In the genomic region with DNA sequence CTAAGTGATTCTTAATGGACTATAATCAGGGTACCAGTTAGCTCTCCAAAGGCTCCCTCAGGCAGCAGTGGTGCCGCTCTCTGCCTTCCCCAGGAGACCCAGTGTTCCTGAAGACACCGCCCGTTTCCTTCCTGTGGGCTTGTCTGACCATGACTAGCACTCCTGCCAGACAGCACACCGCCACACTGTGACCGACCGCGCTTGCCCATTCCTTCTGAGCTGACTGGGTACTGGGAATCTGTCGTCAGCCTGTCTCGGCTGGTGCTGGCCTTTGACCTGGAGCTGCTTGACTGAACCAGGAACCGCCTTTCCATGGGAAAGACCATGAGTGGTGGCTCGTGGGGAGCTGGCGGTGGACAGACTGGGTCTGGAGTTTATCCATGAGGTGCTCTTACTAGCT, we compare ENCODE assay signal across 16 mouse cellular contexts. TPM values are rescaled to one million over a fixed set of nuclear protein-coding genes. Genes with fewer than 3 reads are reported as not detected.
DNase-seq lines count a peak whose midpoint lies in the region; ATAC-seq lines count a peak whose summit lies in the region.
"Had no signal": no experiment of that assay in that cellular context is flagged by ENCODE, and none has a peak within 500 bp of the region (broad histone marks: within the 10 kb centered on the region; RNA-seq: fewer than 3 reads in every experiment).

No protein-coding gene starts in this region.

- H3K4me2 ChIP-seq in heart, embryonic 15.5 days = no peak overlapping the region
- no peak overlapping the region for H3K4me2 ChIP-seq in hindbrain, embryonic 11.5 days (replicated peaks; ENCODE audit: low read depth, low read length)
- H3K4me2 ChIP-seq: forebrain, embryonic 13.5 days; liver, embryonic 12.5 days; midbrain, embryonic 13.5 days; neural tube, embryonic 13.5 days had no signal

- peaks cover 74% of the 10 kb centered on the region for H3K4me1 ChIP-seq in megakaryocyte, embryonic 14.5 days
- H3K4me1 ChIP-seq in heart, embryonic 15.5 days (replicated peaks) = peaks cover 12% of the 10 kb centered on the region
- no peaks in the 10 kb centered on the region for H3K4me1 ChIP-seq in midbrain, embryonic 10.5 days
- no peaks in the 10 kb centered on the region for H3K4me1 ChIP-seq in hindbrain, embryonic 11.5 days (replicated peaks; ENCODE audit: control insufficient read depth, insufficient read depth, low read length)
- H3K4me1 ChIP-seq: forebrain, embryonic 13.5 days; liver, embryonic 12.5 days; midbrain, embryonic 13.5 days; neural tube, embryonic 13.5 days had no signal

- no peaks in the 10 kb centered on the region for H3K27me3 ChIP-seq in megakaryocyte, embryonic 14.5 days (replicated peaks)
- no peaks in the 10 kb centered on the region for H3K27me3 ChIP-seq in heart, embryonic 15.5 days
- H3K27me3 ChIP-seq in midbrain, embryonic 10.5 days (ENCODE audit: low read depth, poor library complexity, severe bottlenecking) = no peaks in the 10 kb centered on the region
- no peaks in the 10 kb centered on the region for H3K27me3 ChIP-seq in hindbrain, embryonic 11.5 days (ENCODE audit: control insufficient read depth, insufficient read depth, low read length)
- H3K27me3 ChIP-seq: CH12.LX; forebrain, embryonic 13.5 days; liver, embryonic 12.5 days; midbrain, embryonic 13.5 days; neural tube, embryonic 13.5 days had no signal

- WGBS in heart, embryonic 15.5 days = 62% methylated on average over 12 of the region's 12 CpGs
- WGBS in midbrain, embryonic 10.5 days = 75% methylated on average over 12 of the region's 12 CpGs
- WGBS in hindbrain, embryonic 11.5 days = 56% methylated on average over 12 of the region's 12 CpGs

- ATAC-seq in megakaryocyte, adult 5-6 weeks (ENCODE audit: poor library complexity, severe bottlenecking) = no peak
- 0 out of 2 replicates have a peak, but pooled peaks have one; percentile 37 for ATAC-seq in heart, embryonic 15.5 days (replicated peaks; ENCODE audit: insufficient number of reproducible peaks, insufficient read depth, low FRiP score, low read depth)
- no peak for ATAC-seq in activated CD4-positive, CD25-positive, alpha-beta regulatory T cell, adult 4 months
- no peak for ATAC-seq in hindbrain, embryonic 11.5 days (ENCODE audit: low FRiP score)
- ATAC-seq: forebrain, embryonic 13.5 days; hindbrain, postnatal 0 days; liver, embryonic 12.5 days; midbrain, embryonic 13.5 days had no signal

- H3K9me3 ChIP-seq in megakaryocyte, embryonic 14.5 days = no peaks in the 10 kb centered on the region
- H3K9me3 ChIP-seq in heart, embryonic 15.5 days (replicated peaks) = no peaks in the 10 kb centered on the region
- H3K9me3 ChIP-seq in midbrain, embryonic 10.5 days (replicated peaks) = no peaks in the 10 kb centered on the region
- H3K9me3 ChIP-seq in hindbrain, embryonic 11.5 days (ENCODE audit: control insufficient read depth, low read length) = no peaks in the 10 kb centered on the region
- H3K9me3 ChIP-seq: forebrain, embryonic 13.5 days; liver, embryonic 12.5 days; midbrain, embryonic 13.5 days; neural tube, embryonic 13.5 days had no signal

- H3K36me3 ChIP-seq in megakaryocyte, embryonic 14.5 days (replicated peaks; ENCODE audit: low read length) = peaks cover 93% of the 10 kb centered on the region
- peaks cover 70% of the 10 kb centered on the region for H3K36me3 ChIP-seq in heart, embryonic 15.5 days
- peaks cover 86% of the 10 kb centered on the region for H3K36me3 ChIP-seq in midbrain, embryonic 10.5 days
- H3K36me3 ChIP-seq in hindbrain, embryonic 11.5 days (ENCODE audit: control insufficient read depth, insufficient read depth, low read length) = peaks cover 24% of the 10 kb centered on the region

- no peak overlapping the region for H3K27ac ChIP-seq in heart, embryonic 15.5 days
- H3K27ac ChIP-seq in midbrain, embryonic 10.5 days (replicated peaks) = no peak overlapping the region
- no peak overlapping the region for H3K27ac ChIP-seq in hindbrain, embryonic 11.5 days (ENCODE audit: low read depth, low read length)
- H3K27ac ChIP-seq: forebrain, embryonic 13.5 days; gastrocnemius, adult 2 months; hindbrain, postnatal 0 days; liver, embryonic 12.5 days; midbrain, embryonic 13.5 days; neural tube, embryonic 13.5 days had no signal

- H3K9ac ChIP-seq in heart, embryonic 15.5 days = no peak overlapping the region
- H3K9ac ChIP-seq in hindbrain, embryonic 11.5 days (ENCODE audit: low read depth, low read length) = no peak overlapping the region
- H3K9ac ChIP-seq: forebrain, embryonic 13.5 days; liver, embryonic 12.5 days; midbrain, embryonic 13.5 days; neural tube, embryonic 13.5 days had no signal

- peak; percentile 71 for DNase-seq in kidney, postnatal 14 days
- DNase-seq in midbrain, embryonic 10.5 days (ENCODE audit: low spot score) = no peak
- no peak for DNase-seq in layer of hippocampus, adult 9-11 months
- DNase-seq in hindbrain, embryonic 11.5 days (ENCODE audit: low spot score) = no peak
- DNase-seq: layer of hippocampus, postnatal 36 days had no signal

- peak overlapping the region; percentile 74 for H3K4me3 ChIP-seq in megakaryocyte, embryonic 14.5 days (replicated peaks)
- no peak overlapping the region for H3K4me3 ChIP-seq in heart, embryonic 15.5 days
- H3K4me3 ChIP-seq in midbrain, embryonic 10.5 days = no peak overlapping the region
- H3K4me3 ChIP-seq in hindbrain, embryonic 11.5 days (ENCODE audit: low read depth, low read length) = no peak overlapping the region
- H3K4me3 ChIP-seq: forebrain, embryonic 13.5 days; gastrocnemius, adult 2 months; liver, embryonic 12.5 days; midbrain, embryonic 13.5 days; neural tube, embryonic 13.5 days had no signal

RNA-seq across cellular contexts. Expression of gene Nup50, which starts 16.9 kb away (rescaled TPM):
- polyA plus RNA-seq in megakaryocyte, embryonic 14.5 days (2012; ENCODE audit: insufficient read depth, low replicate concordance) = 4.6 and 10.5 TPM in 2 replicates
- total RNA-seq in megakaryocyte, adult 5-6 weeks (2015) = 29.8 and 32.3 TPM in 2 replicates
- 74.2 and 78.5 TPM in 2 replicates for total RNA-seq in megakaryocyte, adult 5-6 weeks (2017)
- 16.4 and 19.1 TPM in 2 replicates for polyA plus RNA-seq in heart, embryonic 15.5 days (2015; fragmentation: Nextera tagmentation; extraction: Ambion mirVana)
- polyA plus RNA-seq in midbrain, embryonic 10.5 days (2016; fragmentation: Nextera tagmentation; extraction: Ambion mirVana) = 70.5 and 70.7 TPM in 2 replicates
- polyA plus RNA-seq in activated CD4-positive, CD25-positive, alpha-beta regulatory T cell, adult 4 months (2017; shearing (Covaris generic)) = 10 to 100 TPM; 22.9 to 24.2 TPM
- 63.3 and 65.0 TPM in 2 replicates for polyA plus RNA-seq in hindbrain, embryonic 11.5 days (2014; fragmentation: Nextera tagmentation; extraction: Ambion mirVana)

RNA-seq across cellular contexts. Expression of gene Gm29666, which starts 20.3 kb away (rescaled TPM):
- polyA plus RNA-seq in megakaryocyte, embryonic 14.5 days (2012; ENCODE audit: insufficient read depth, low replicate concordance) = 0.04 TPM in 1 of 2 replicates, not detected in the other
- total RNA-seq in megakaryocyte, adult 5-6 weeks (2015) = 0.02 and 0.36 TPM in 2 replicates
- total RNA-seq in megakaryocyte, adult 5-6 weeks (2017) = 0.08 and 0.29 TPM in 2 replicates
- polyA plus RNA-seq in heart, embryonic 15.5 days (2015; fragmentation: Nextera tagmentation; extraction: Ambion mirVana) = 0.38 and 0.40 TPM in 2 replicates
- polyA plus RNA-seq in midbrain, embryonic 10.5 days (2016; fragmentation: Nextera tagmentation; extraction: Ambion mirVana) = 0.96 and 1.1 TPM in 2 replicates
- polyA plus RNA-seq in activated CD4-positive, CD25-positive, alpha-beta regulatory T cell, adult 4 months (2017; shearing (Covaris generic)) = under 1 TPM; 0.55 to 0.89 TPM
- polyA plus RNA-seq in hindbrain, embryonic 11.5 days (2014; fragmentation: Nextera tagmentation; extraction: Ambion mirVana) = 0.61 and 0.62 TPM in 2 replicates

RNA-seq across cellular contexts. Expression of gene 5031439G07Rik, which starts 48.2 kb away (rescaled TPM):
- 17.6 and 21.8 TPM in 2 replicates for polyA plus RNA-seq in megakaryocyte, embryonic 14.5 days (2012; ENCODE audit: insufficient read depth, low replicate concordance)
- 48.7 and 48.8 TPM in 2 replicates for total RNA-seq in megakaryocyte, adult 5-6 weeks (2015)
- total RNA-seq in megakaryocyte, adult 5-6 weeks (2017) = 65.3 and 73.5 TPM in 2 replicates
- polyA plus RNA-seq in heart, embryonic 15.5 days (2015; fragmentation: Nextera tagmentation; extraction: Ambion mirVana) = 5.0 and 14.4 TPM in 2 replicates
- polyA plus RNA-seq in midbrain, embryonic 10.5 days (2016; fragmentation: Nextera tagmentation; extraction: Ambion mirVana) = 10.1 and 10.8 TPM in 2 replicates
- 1 to 10 TPM; 1.2 TPM for polyA plus RNA-seq in activated CD4-positive, CD25-positive, alpha-beta regulatory T cell, adult 4 months (2017; shearing (Covaris generic))
- polyA plus RNA-seq in hindbrain, embryonic 11.5 days (2014; fragmentation: Nextera tagmentation; extraction: Ambion mirVana) = 11.8 and 12.9 TPM in 2 replicates
